Mouse (Mus musculus): ENCODE measurements around the gene Anxa2. TPM values are rescaled to one million over a fixed set of nuclear protein-coding genes. Genes with fewer than 3 reads are reported as not detected.

Anxa2 gene
- polyA plus RNA-seq, 1 experiment from 2014 or later: 753 TPM

GRCm38 (mm10) chr9:69492809-69493208 is 39.4 kb downstream of the Anxa2 start:
- ATAC-seq (ENCODE audit: low FRiP score, low TSS enrichment): no peak
- WGBS: 96% methylated on average over 6 of the region's 6 CpGs
- peaks cover 59% of the 10 kb centered on the region for H3K36me3 ChIP-seq (ENCODE audit: insufficient read depth, low read length)
- H3K27ac ChIP-seq (ENCODE audit: low read length): no peak overlapping the region
- no peak overlapping the region for H3K9ac ChIP-seq (replicated peaks; ENCODE audit: low read length)
- no peaks in the 10 kb centered on the region for H3K27me3 ChIP-seq (ENCODE audit: insufficient read depth, low read length)
- no peak overlapping the region for H3K4me3 ChIP-seq (ENCODE audit: low read length)
- H3K9me3 ChIP-seq (ENCODE audit: low read length): 0 out of 2 replicates have a peak, but pooled peaks cover 4% of the 10 kb centered on the region
- H3K4me2 ChIP-seq (replicated peaks; ENCODE audit: low read depth, low read length): no peak overlapping the region
- no peaks in the 10 kb centered on the region for H3K4me1 ChIP-seq (ENCODE audit: insufficient read depth, low read length)

GRCm38 (mm10) chr9:69502504-69502903 is 49.1 kb downstream of the Anxa2 start:
- 28% methylated on average over 6 of the region's 6 CpGs for WGBS
- no peak overlapping the region for H3K9ac ChIP-seq (replicated peaks; ENCODE audit: low read length)
- no peak overlapping the region for H3K4me3 ChIP-seq (ENCODE audit: low read length)
- no peaks in the 10 kb centered on the region for H3K36me3 ChIP-seq (ENCODE audit: insufficient read depth, low read length)
- no peaks in the 10 kb centered on the region for H3K9me3 ChIP-seq (ENCODE audit: low read length)
- no peak overlapping the region for H3K27ac ChIP-seq (ENCODE audit: low read length)
- no peak overlapping the region for H3K4me2 ChIP-seq (replicated peaks; ENCODE audit: low read depth, low read length)
- H3K4me1 ChIP-seq (ENCODE audit: insufficient read depth, low read length): no peaks in the 10 kb centered on the region
- no peak for ATAC-seq (ENCODE audit: low FRiP score, low TSS enrichment)
- H3K27me3 ChIP-seq (ENCODE audit: insufficient read depth, low read length): peaks cover 14% of the 10 kb centered on the region

- Histone ChIP-seq H3K4me2 (replicated peaks; ENCODE audit: low read depth, low read length) (no peak overlapping the region), H3K36me3 (ENCODE audit: insufficient read depth, low read length) (no peaks in the 10 kb centered on the region), H3K4me3 (ENCODE audit: low read length) (no peak overlapping the region), H3K9me3 (ENCODE audit: low read length) (no peaks in the 10 kb centered on the region), H3K9ac (replicated peaks; ENCODE audit: low read length) (no peak overlapping the region), H3K4me1 (ENCODE audit: insufficient read depth, low read length) (no peaks in the 10 kb centered on the region), H3K27ac (ENCODE audit: low read length) (no peak overlapping the region), H3K27me3 (ENCODE audit: insufficient read depth, low read length) (peaks cover 27% of the 10 kb centered on the region)
- no peak for ATAC-seq (ENCODE audit: low FRiP score, low TSS enrichment)
- WGBS: 14% methylated on average over 7 of the region's 7 CpGs
Measured at GRCm38 (mm10) chr9:69505611-69506010, 52.2 kb downstream of the Anxa2 start.

GRCm38 (mm10) chr9:69507206-69507605 is 53.8 kb downstream of the Anxa2 start:
- ATAC-seq (ENCODE audit: low FRiP score, low TSS enrichment): no peak
- Histone ChIP-seq H3K9ac (replicated peaks; ENCODE audit: low read length) (0 out of 2 replicates have a peak overlapping the region, but pooled peaks have one; percentile 32), H3K4me2 (replicated peaks; ENCODE audit: low read depth, low read length) (no peak overlapping the region), H3K36me3 (ENCODE audit: insufficient read depth, low read length) (no peaks in the 10 kb centered on the region), H3K4me3 (ENCODE audit: low read length) (no peak overlapping the region), H3K27me3 (ENCODE audit: insufficient read depth, low read length) (peaks cover 27% of the 10 kb centered on the region), H3K4me1 (ENCODE audit: insufficient read depth, low read length) (no peaks in the 10 kb centered on the region), H3K9me3 (ENCODE audit: low read length) (no peaks in the 10 kb centered on the region), H3K27ac (ENCODE audit: low read length) (no peak overlapping the region)
- WGBS: 42% methylated on average over 11 of the region's 11 CpGs

GRCm38 (mm10) chr9:69508016-69508415 is 54.6 kb downstream of the Anxa2 start:
- 69% methylated on average over 8 of the region's 8 CpGs for WGBS
- no peak for ATAC-seq (ENCODE audit: low FRiP score, low TSS enrichment)
- Histone ChIP-seq H3K36me3 (ENCODE audit: insufficient read depth, low read length) (no peaks in the 10 kb centered on the region), H3K9ac (replicated peaks; ENCODE audit: low read length) (no peak overlapping the region), H3K4me2 (replicated peaks; ENCODE audit: low read depth, low read length) (no peak overlapping the region), H3K9me3 (ENCODE audit: low read length) (no peaks in the 10 kb centered on the region), H3K4me3 (ENCODE audit: low read length) (no peak overlapping the region), H3K27me3 (ENCODE audit: insufficient read depth, low read length) (peaks cover 27% of the 10 kb centered on the region), H3K4me1 (ENCODE audit: insufficient read depth, low read length) (no peaks in the 10 kb centered on the region), H3K27ac (ENCODE audit: low read length) (no peak overlapping the region)

- Histone ChIP-seq H3K27ac (ENCODE audit: low read length) (no peak overlapping the region), H3K4me3 (ENCODE audit: low read length) (no peak overlapping the region), H3K4me1 (ENCODE audit: insufficient read depth, low read length) (no peaks in the 10 kb centered on the region), H3K4me2 (replicated peaks; ENCODE audit: low read depth, low read length) (no peak overlapping the region), H3K27me3 (ENCODE audit: insufficient read depth, low read length) (peaks cover 16% of the 10 kb centered on the region), H3K36me3 (ENCODE audit: insufficient read depth, low read length) (no peaks in the 10 kb centered on the region), H3K9me3 (ENCODE audit: low read length) (no peaks in the 10 kb centered on the region), H3K9ac (replicated peaks; ENCODE audit: low read length) (no peak overlapping the region)
- WGBS: 32% methylated on average over 11 of the region's 11 CpGs
- no peak for ATAC-seq (ENCODE audit: low FRiP score, low TSS enrichment)
Measured at GRCm38 (mm10) chr9:69511881-69512590, 58.6 kb downstream of the Anxa2 start.

GRCm38 (mm10) chr9:69512726-69513125 is 59.3 kb downstream of the Anxa2 start:
- no peak overlapping the region for H3K9ac ChIP-seq (replicated peaks; ENCODE audit: low read length)
- H3K4me3 ChIP-seq (ENCODE audit: low read length): no peak overlapping the region
- peaks cover 10% of the 10 kb centered on the region for H3K27me3 ChIP-seq (ENCODE audit: insufficient read depth, low read length)
- no peaks in the 10 kb centered on the region for H3K36me3 ChIP-seq (ENCODE audit: insufficient read depth, low read length)
- H3K4me2 ChIP-seq (replicated peaks; ENCODE audit: low read depth, low read length): no peak overlapping the region
- no peak overlapping the region for H3K27ac ChIP-seq (ENCODE audit: low read length)
- 90% methylated on average over 1 of the region's 1 CpGs for WGBS
- no peaks in the 10 kb centered on the region for H3K9me3 ChIP-seq (ENCODE audit: low read length)
- H3K4me1 ChIP-seq (ENCODE audit: insufficient read depth, low read length): no peaks in the 10 kb centered on the region
- ATAC-seq (ENCODE audit: low FRiP score, low TSS enrichment): no peak

- Histone ChIP-seq H3K27ac (ENCODE audit: low read length) (no peak overlapping the region), H3K27me3 (ENCODE audit: insufficient read depth, low read length) (no peaks in the 10 kb centered on the region), H3K4me3 (ENCODE audit: low read length) (no peak overlapping the region), H3K9me3 (ENCODE audit: low read length) (no peaks in the 10 kb centered on the region), H3K4me1 (ENCODE audit: insufficient read depth, low read length) (no peaks in the 10 kb centered on the region), H3K4me2 (replicated peaks; ENCODE audit: low read depth, low read length) (no peak overlapping the region), H3K36me3 (ENCODE audit: insufficient read depth, low read length) (no peaks in the 10 kb centered on the region), H3K9ac (replicated peaks; ENCODE audit: low read length) (no peak overlapping the region)
- whole genome bisulfite sequencing: 83% methylated on average over 8 of the region's 8 CpGs
- ATAC-seq (ENCODE audit: low FRiP score, low TSS enrichment): no peak
Measured at GRCm38 (mm10) chr9:69514206-69514605, 60.8 kb downstream of the Anxa2 start.

- H3K4me3 ChIP-seq (ENCODE audit: low read length): no peak overlapping the region
- no peak overlapping the region for H3K4me2 ChIP-seq (replicated peaks; ENCODE audit: low read depth, low read length)
- no peaks in the 10 kb centered on the region for H3K36me3 ChIP-seq (ENCODE audit: insufficient read depth, low read length)
- H3K9ac ChIP-seq (replicated peaks; ENCODE audit: low read length): no peak overlapping the region
- H3K27me3 ChIP-seq (ENCODE audit: insufficient read depth, low read length): no peaks in the 10 kb centered on the region
- 88% methylated on average over 7 of the region's 7 CpGs for WGBS
- no peaks in the 10 kb centered on the region for H3K9me3 ChIP-seq (ENCODE audit: low read length)
- H3K4me1 ChIP-seq (ENCODE audit: insufficient read depth, low read length): no peaks in the 10 kb centered on the region
- ATAC-seq (ENCODE audit: low FRiP score, low TSS enrichment): no peak
- H3K27ac ChIP-seq (ENCODE audit: low read length): no peak overlapping the region
Measured at GRCm38 (mm10) chr9:69515416-69515815, 62.0 kb downstream of the Anxa2 start.

GRCm38 (mm10) chr9:69517387-69518035 is 64.1 kb downstream of the Anxa2 start:
- H3K9me3 ChIP-seq (ENCODE audit: low read length): no peaks in the 10 kb centered on the region
- peak; percentile 89 for ATAC-seq (ENCODE audit: low FRiP score, low TSS enrichment)
- H3K27ac ChIP-seq (ENCODE audit: low read length): 0 out of 2 replicates have a peak overlapping the region, but pooled peaks have one; percentile 3
- H3K27me3 ChIP-seq (ENCODE audit: insufficient read depth, low read length): no peaks in the 10 kb centered on the region
- no peaks in the 10 kb centered on the region for H3K4me1 ChIP-seq (ENCODE audit: insufficient read depth, low read length)
- no peak overlapping the region for H3K9ac ChIP-seq (replicated peaks; ENCODE audit: low read length)
- WGBS: 64% methylated on average over 20 of the region's 20 CpGs
- H3K4me3 ChIP-seq (ENCODE audit: low read length): no peak overlapping the region
- H3K4me2 ChIP-seq (replicated peaks; ENCODE audit: low read depth, low read length): no peak overlapping the region
- no peaks in the 10 kb centered on the region for H3K36me3 ChIP-seq (ENCODE audit: insufficient read depth, low read length)
